Mouse (Mus musculus) G1E (cell line): Measurements from ENCODE around the gene Ginm1. TPM values are rescaled to one million over a fixed set of nuclear protein-coding genes. Genes with fewer than 3 reads are reported as not detected.

ENCODE experiments used
- ATAC-seq: 2 replicates; pipeline ENCODE4 v1.8.0; 2016; ENCODE audit warnings: mild to moderate bottlenecking; ENCODE audit not compliant: insufficient number of reproducible peaks, poor library complexity, low FRiP score, severe bottlenecking; ENCODE audit errors: extremely low read depth
- DNase-seq: peaks from one replicate; pipeline ENCODE4 v3.0.0; 2012; ENCODE audit warnings: low spot score
- H3K27me3 ChIP-seq: 2 replicates; pipeline ENCODE4 v1.6.1; 2012; ENCODE audit warnings: mild to moderate bottlenecking, low read length, inconsistent platforms; ENCODE audit not compliant: insufficient read depth
- H3K36me3 ChIP-seq: replicated peaks from 2 replicates; pipeline ENCODE3; 2012; ENCODE audit warnings: mild to moderate bottlenecking, inconsistent platforms
- H3K4me1 ChIP-seq: 2 replicates; pipeline ENCODE4 v1.6.1; 2012; ENCODE audit warnings: low read depth, low read length, inconsistent platforms, mixed read lengths; ENCODE audit not compliant: insufficient read depth
- H3K4me3 ChIP-seq: 2 replicates; pipeline ENCODE4 v1.5.1; 2012; ENCODE audit warnings: low read depth, mild to moderate bottlenecking, inconsistent platforms, low read length, moderate library complexity, mixed read lengths
- H3K9me3 ChIP-seq: replicated peaks from 2 replicates; pipeline ENCODE4 v1.6.1; 2012; ENCODE audit warnings: inconsistent platforms
- CTCF ChIP-seq: IDR thresholded peaks from 2 replicates; pipeline ENCODE4 v1.5.1; 2012; ENCODE audit warnings: low read depth, low read length, inconsistent platforms, mixed read lengths
- GATA1 ChIP-seq: IDR thresholded peaks from 2 replicates; pipeline ENCODE4 v1.6.1; 2012; ENCODE audit warnings: borderline replicate concordance, low read length, inconsistent platforms, mixed read lengths
- GATA2 ChIP-seq: IDR thresholded peaks from 2 replicates; pipeline ENCODE4 v1.6.1; 2012; ENCODE audit warnings: low read depth, low read length, inconsistent platforms, borderline replicate concordance
- POLR2AphosphoS5 ChIP-seq: IDR thresholded peaks from 2 replicates; pipeline ENCODE4 v1.6.1; 2012; ENCODE audit warnings: low read depth, low read length, inconsistent platforms; ENCODE audit not compliant: insufficient replicate concordance
- TAL1 ChIP-seq: conservative IDR thresholded peaks from 2 replicates; pipeline ENCODE4 v1.6.1; 2012; ENCODE audit warnings: low read depth, low read length, inconsistent platforms, mixed read lengths
- polyA plus RNA-seq: library from polyadenylated mRNA; stranded (reverse); fragments of >175 nt; gene quantifications from 2 replicates; pipeline ENCODE4 v1.2.3, GENCODE M21; 2012
- total RNA-seq, 2 experiments: library from RNA; stranded (forward) in 1 of 2; stranded (reverse) in 1 of 2; fragments of 200-1000 nt in 1 of 2; fragments of >200 nt in 1 of 2; fragmentation: Nextera tagmentation in 1 of 2; gene quantifications; 2 replicates each; pipeline ENCODE4 v1.2.3; 2014 to 2017

Gene Ginm1
- total and polyA plus RNA-seq, 3 experiments: 6.6 to 30.5 (median 26.6) TPM

DNA sequence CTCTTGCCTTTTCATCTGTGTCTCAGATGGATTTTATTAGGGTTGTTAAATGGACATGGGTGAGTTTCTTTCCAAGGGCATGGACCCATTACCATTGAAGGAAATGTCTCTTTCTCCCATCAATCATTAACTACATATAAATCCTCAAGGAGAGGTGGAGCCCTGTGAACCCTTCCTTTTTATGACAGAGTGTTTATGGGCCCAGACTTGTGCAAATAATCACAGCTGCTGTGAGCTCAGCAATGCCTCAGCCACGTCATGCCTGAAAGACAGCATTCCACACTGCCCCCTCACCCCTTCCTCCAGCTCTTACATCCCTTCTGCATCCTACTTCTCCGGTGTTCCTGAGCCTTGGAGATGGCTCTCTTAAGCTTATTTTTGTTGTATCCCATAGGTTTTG, 5.3 kb downstream of the Ginm1 start:
- Histone ChIP-seq H3K36me3 (peaks cover 23% of the 10 kb centered on the region), H3K4me3 (no peak overlapping the region), H3K9me3 (no peaks in the 10 kb centered on the region), H3K27me3 (no peaks in the 10 kb centered on the region), H3K4me1 (peaks cover 9% of the 10 kb centered on the region)
- TF ChIP-seq POLR2AphosphoS5 (no peak), CTCF (no peak), GATA2 (no peak), TAL1 (no peak), GATA1 (no peak)
- no peak for ATAC-seq
- no peak for DNase-seq

DNA sequence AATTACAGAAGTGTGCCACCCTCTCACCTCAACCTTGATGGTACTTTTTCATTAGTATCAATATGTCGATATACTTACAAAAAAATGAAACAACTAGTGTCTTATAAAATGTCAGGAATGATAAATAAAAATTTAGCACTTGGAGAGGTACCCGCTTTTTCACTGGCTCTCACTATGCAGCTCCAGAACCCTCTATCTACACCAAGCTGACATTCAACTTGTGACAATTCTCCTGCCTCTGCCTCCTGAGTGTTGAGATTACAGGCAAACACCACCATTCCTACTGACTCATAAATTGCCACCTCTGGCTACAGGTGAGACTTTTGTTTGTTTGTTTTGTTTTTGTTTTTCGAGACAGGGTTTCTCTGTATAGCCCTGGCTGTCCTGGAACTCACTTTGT, 11.4 kb downstream of the Ginm1 start:
- ATAC-seq: no peak
- Histone ChIP-seq H3K4me3 (peak overlapping the region; percentile 95), H3K4me1 (peaks cover 14% of the 10 kb centered on the region)

DNA sequence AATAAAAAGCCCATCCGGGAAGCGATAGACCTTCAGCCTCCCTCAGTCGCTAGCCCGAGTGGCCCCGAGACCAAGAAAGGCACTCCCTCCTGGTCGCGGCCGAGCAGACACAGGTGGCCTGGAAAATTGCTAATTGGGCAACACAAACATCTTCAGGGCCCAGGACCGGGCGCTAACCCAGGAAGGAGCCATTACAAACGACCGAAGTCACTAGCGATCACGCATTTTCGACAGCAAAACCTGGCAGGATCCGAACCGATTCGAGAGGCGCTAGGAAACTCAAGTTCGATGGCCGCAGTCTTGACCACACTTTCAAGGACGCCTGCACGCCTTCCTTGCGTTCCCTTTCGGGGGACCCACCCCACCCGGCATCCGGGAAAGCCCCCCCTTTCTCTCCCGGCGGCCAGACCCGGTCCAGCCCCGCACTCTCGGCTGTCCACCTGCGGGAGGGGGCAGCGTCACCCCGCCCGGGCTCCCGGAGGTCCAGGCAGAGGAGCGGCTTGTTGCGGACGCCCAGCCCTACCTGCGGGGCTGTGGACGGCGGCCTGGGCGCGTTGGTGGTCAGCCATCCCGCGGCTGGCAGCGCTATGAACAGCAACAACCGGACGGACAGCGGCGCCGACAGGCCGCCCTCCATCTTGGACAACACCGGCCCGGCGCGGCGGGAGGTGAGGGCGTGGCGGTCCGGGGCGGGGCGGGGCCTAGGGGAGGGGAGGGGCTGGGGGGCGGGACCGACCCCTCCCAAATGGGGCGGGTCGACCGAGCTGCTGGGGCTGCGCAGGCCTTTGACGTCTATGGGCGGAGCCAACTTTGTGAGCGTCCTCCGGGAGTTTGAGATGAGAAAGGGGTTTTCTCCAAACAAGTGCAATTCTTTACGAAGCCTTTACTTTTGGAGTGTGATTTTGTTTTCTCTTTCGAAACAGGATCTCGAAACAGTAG, 12.1 kb downstream of the Ginm1 start:
- Histone ChIP-seq H3K27me3 (no peaks in the 10 kb centered on the region), H3K36me3 (peaks cover 33% of the 10 kb centered on the region), H3K4me1 (peaks cover 14% of the 10 kb centered on the region), H3K4me3 (peak overlapping the region; percentile 95), H3K9me3 (no peaks in the 10 kb centered on the region)
- ATAC-seq: peak; percentile 92
- peak; percentile 94 for DNase-seq
- TF ChIP-seq POLR2AphosphoS5 (no peak), TAL1 (no peak), GATA2 (no peak), CTCF (no peak), GATA1 (no peak)

More for the DNA sequence above, 11.4 kb downstream of the Ginm1 start:
- H3K9me3 ChIP-seq: no peaks in the 10 kb centered on the region
- peaks cover 26% of the 10 kb centered on the region for H3K36me3 ChIP-seq
- no peak for DNase-seq
- H3K27me3 ChIP-seq: no peaks in the 10 kb centered on the region
- TF ChIP-seq GATA1: no peak
- TF ChIP-seq TAL1: no peak
- no peak for TF ChIP-seq CTCF
- TF ChIP-seq POLR2AphosphoS5: no peak
- TF ChIP-seq GATA2: no peak

DNA sequence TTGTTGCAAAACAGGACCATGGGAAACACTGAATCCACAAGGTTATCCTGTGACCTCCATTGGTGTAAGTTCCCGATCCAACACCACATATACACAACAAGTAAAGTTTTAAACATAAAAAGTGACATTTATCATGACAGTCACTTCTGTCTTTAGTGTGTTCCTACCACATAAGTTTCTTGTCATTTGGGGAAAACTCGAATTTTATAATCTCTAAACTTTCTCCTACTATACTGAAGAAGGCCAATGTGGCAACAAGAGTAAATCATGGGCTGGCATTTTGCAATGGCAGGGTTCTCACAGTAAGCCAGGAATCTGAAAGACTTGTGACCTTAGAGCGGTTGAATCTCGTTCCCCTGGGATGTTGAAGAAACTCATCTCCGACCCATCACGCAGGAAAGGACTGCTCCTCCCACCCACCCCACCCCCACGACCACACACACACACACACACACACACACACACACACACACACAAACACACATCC, 12.8 kb downstream of the Ginm1 start:
- Histone ChIP-seq H3K4me3 (peak overlapping the region; percentile 95), H3K27me3 (no peaks in the 10 kb centered on the region), H3K36me3 (peaks cover 41% of the 10 kb centered on the region), H3K4me1 (peaks cover 14% of the 10 kb centered on the region), H3K9me3 (no peaks in the 10 kb centered on the region)
- ATAC-seq (no peak), DNase-seq (no peak)
- TF ChIP-seq TAL1 (no peak), GATA1 (no peak), GATA2 (no peak), CTCF (no peak), POLR2AphosphoS5 (no peak)

DNA sequence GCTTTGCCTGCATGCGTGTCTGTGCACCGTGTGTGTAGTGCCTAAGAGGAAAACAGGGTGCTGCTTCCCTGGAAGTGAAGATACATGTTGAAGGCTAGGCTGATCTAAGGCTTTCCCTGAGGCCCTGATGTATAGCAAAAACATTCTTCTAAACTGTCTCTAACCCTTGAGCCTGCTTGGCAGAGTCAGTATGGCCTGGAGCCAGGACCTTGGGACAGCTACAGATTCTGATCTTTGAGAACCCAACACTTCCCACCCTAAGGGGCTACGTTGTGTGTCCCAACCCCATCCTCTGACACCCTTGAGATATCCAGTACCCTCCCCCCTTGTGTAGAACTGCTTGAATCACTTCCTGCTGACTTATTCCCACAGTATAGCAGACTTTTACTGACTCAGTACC, 14.3 kb downstream of the Ginm1 start:
- H3K9me3 ChIP-seq: no peaks in the 10 kb centered on the region
- ATAC-seq (no peak), DNase-seq (no peak)
- H3K36me3 ChIP-seq: peaks cover 52% of the 10 kb centered on the region
- TF ChIP-seq POLR2AphosphoS5: no peak
- H3K4me3 ChIP-seq: no peak overlapping the region
- no peaks in the 10 kb centered on the region for H3K27me3 ChIP-seq
- H3K4me1 ChIP-seq: peaks cover 14% of the 10 kb centered on the region

DNA sequence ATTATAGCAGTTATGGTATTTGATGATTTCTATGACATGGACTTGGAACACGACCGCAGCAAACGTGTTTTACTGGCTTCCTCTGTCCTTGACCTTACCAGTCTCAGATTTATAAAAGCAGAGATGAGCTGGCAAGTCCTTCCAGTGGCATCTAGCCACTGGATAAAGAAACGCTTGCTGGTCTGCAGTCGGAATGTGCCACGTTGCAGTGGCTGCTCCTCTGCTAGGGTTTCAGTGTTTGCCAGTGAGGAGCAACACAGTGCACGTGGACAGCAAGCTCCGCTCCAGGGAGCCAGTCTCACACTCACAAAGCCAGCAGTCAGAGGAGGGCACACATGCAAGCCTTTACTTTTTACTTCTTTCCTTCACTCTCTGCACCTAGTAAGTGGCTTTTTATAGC, 17.2 kb downstream of the Ginm1 start:
- H3K4me3 ChIP-seq: no peak overlapping the region
- H3K27me3 ChIP-seq: no peaks in the 10 kb centered on the region
- peaks cover 6% of the 10 kb centered on the region; the same call in 1 of the 2 replicates for H3K4me1 ChIP-seq
- peaks cover 77% of the 10 kb centered on the region for H3K36me3 ChIP-seq
- no peaks in the 10 kb centered on the region for H3K9me3 ChIP-seq
- TF ChIP-seq CTCF (no peak), TAL1 (no peak), POLR2AphosphoS5 (no peak), GATA2 (no peak), GATA1 (no peak)
- no peak for ATAC-seq
- DNase-seq: no peak

DNA sequence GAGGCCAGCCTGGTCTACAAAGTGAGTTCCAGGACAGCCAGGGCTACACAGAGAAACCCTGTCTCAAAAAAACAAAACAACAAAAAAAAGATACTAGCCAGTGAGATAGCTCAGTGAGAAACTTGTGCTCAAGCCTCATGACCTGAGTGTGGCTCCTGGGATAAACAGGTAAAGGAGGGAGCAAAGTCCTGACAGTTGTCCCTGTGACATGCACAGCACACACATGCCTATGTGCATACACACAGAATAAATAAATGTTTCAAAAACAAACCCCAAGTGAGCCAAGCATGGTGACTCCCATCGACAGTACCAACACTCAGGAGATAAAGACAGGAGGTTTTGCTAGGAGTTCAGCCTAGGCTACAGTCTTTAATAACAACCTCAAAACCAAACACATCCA, 19.9 kb downstream of the Ginm1 start:
- ATAC-seq: no peak
- Histone ChIP-seq H3K9me3 (no peaks in the 10 kb centered on the region), H3K36me3 (peaks cover 89% of the 10 kb centered on the region), H3K4me3 (no peak overlapping the region), H3K27me3 (no peaks in the 10 kb centered on the region), H3K4me1 (no peaks in the 10 kb centered on the region)
- TF ChIP-seq TAL1 (no peak), CTCF (no peak), POLR2AphosphoS5 (no peak), GATA2 (no peak), GATA1 (no peak)
- DNase-seq: no peak
